Mouse (Mus musculus): ENCODE results near the gene Lrrfip2. TPM values are rescaled to one million over a fixed set of nuclear protein-coding genes. Genes with fewer than 3 reads are reported as not detected.

Lrrfip2 gene
- polyA plus RNA-seq (2012; rRNA removed) = 2.6 and 3.8 TPM in 2 replicates

DNA sequence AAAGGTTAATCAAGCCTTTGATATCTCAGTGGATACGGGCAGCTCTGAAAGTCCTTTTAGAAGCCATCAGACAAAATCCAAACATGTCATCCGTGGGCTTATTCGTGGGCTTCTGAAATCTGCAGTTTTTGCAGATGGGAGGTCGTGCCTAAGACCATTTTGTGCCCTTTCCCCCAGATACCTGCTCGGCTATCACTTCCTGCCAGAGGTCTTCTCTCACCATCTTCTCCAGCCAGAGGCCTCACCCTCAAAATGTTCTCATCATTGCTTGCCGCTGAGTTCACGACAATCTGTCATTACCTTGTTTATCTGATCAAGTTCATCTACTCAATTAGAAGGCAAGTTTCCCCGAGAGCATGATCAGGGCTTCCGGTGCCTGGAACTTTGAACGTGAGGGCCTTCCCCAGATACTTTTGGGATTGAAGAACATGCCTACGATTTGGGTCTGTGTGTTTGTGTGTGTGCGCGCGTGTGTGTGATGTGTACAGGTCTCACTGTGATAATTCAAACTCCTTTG, at the start of gene Lrrfip2:
Lrrfip2 (plus strand) TSS at position 467 of the 517 bp plus-strand sequence.

GRCm38 (mm10) chr9:111271434-111272160, 154.2 kb downstream of the Lrrfip2 start, which contains the start of the genes Mlh1 and Epm2aip1:
Gene Mlh1 (minus strand): TSS chr9:111271791.
Gene Epm2aip1 (plus strand): TSS chr9:111271929.

Other genes starting within 250 kb of the Lrrfip2 start
- 28.8 and 29.6 TPM in 2 replicates for gene Als2cl, start 237.7 kb upstream of the Lrrfip2 start, polyA plus RNA-seq (2012; rRNA removed)
- gene Tmie, start 237.5 kb upstream of the Lrrfip2 start, polyA plus RNA-seq (2012; rRNA removed) = 0.93 and 0.97 TPM in 2 replicates
- gene Fam240a, start 200.7 kb upstream of the Lrrfip2 start, polyA plus RNA-seq (2012; rRNA removed) = not detected in 2 replicates
- gene Tdgf1, start 171.4 kb upstream of the Lrrfip2 start, polyA plus RNA-seq (2012; rRNA removed) = not detected in 2 replicates
- gene Lrrc2, start 166.0 kb upstream of the Lrrfip2 start, polyA plus RNA-seq (2012; rRNA removed) = 0.02 and 0.04 TPM in 2 replicates
- 1.0 and 3.1 TPM in 2 replicates for gene Rtp3, start 127.0 kb upstream of the Lrrfip2 start, polyA plus RNA-seq (2012; rRNA removed)
- 1.4 and 3.8 TPM in 2 replicates for gene Ltf, start 98.3 kb upstream of the Lrrfip2 start, polyA plus RNA-seq (2012; rRNA removed)
- gene Ccrl2, start 60.1 kb upstream of the Lrrfip2 start, polyA plus RNA-seq (2012; rRNA removed) = 1.3 and 1.4 TPM in 2 replicates
- 3.4 and 4.8 TPM in 2 replicates for gene Mlh1, start 154.2 kb downstream of the Lrrfip2 start, polyA plus RNA-seq (2012; rRNA removed)
- 1.2 and 1.7 TPM in 2 replicates for gene Epm2aip1, start 154.3 kb downstream of the Lrrfip2 start, polyA plus RNA-seq (2012; rRNA removed)
- gene Trank1, start 194.1 kb downstream of the Lrrfip2 start, polyA plus RNA-seq (2012; rRNA removed) = 0.13 and 0.35 TPM in 2 replicates

Data from stomach, adult 2 months (tissue).